Mouse (Mus musculus): Measurements from ENCODE around the gene Syt5.

Syt5 gene

GRCm38 (mm10) chr7:4509863-4510608, 37.3 kb downstream of the Syt5 start:
- POLR2A ChIA-PET: interaction anchor here in 3 of 4 experiments (0.5 to 4.2 kb wide), 43 partner anchors 8 to 865 kb away, joined by 3 to 42 read pairs (median 4); partner anchors contain the start of genes Ppp1r12c (in 3 of the 3), Tnni3 (in 3 of the 3), Cox6b2 (in 2 of the 3) and Dnaaf3 (in 2 of the 3)
- CTCF ChIA-PET: interaction anchor here (0.6 to 10.7 kb wide), 55 partner anchors 8 to 865 kb away, joined by 3 to 219 read pairs (median 4); partner anchors contain the start of genes Ppp1r12c (in 4 of the 4), Tnni3 (in 4 of the 4), Dnaaf3 (in 2 of the 4) and Cnot3 (in 1 of the 4)

- CTCF ChIA-PET: interaction anchor here (0.5 to 10.7 kb wide), 51 partner anchors 8 to 1767 kb away, joined by 3 to 219 read pairs (median 5); partner anchors contain the start of genes Tnni3 (in 4 of the 4), Tnnt1 (in 2 of the 4), Cnot3 (in 1 of the 4) and Cox6b2 (in 1 of the 4)
- POLR2A ChIA-PET: interaction anchor here in 3 of 4 experiments (0.6 to 4.2 kb wide), 28 partner anchors 8 to 864 kb away, joined by 3 to 42 read pairs (median 4); partner anchors contain the start of genes Tnni3 (in 2 of the 3), Cnot3 (in 1 of the 3), Cox6b2 (in 1 of the 3) and Dnaaf3 (in 1 of the 3)
Observed at GRCm38 (mm10) chr7:4508739-4509116, 38.6 kb downstream of the Syt5 start.

GRCm38 (mm10) chr7:4508062-4508738, 39.1 kb downstream of the Syt5 start:
- CTCF ChIA-PET: interaction anchor here (0.5 to 10.7 kb wide), 49 partner anchors 8 to 1767 kb away, joined by 3 to 219 read pairs (median 4); partner anchors contain the start of genes Tnni3 (in 3 of the 4), Tnnt1 (in 2 of the 4), Cnot3 (in 1 of the 4) and Cox6b2 (in 1 of the 4)

GRCm38 (mm10) chr7:4507220-4507619, 40.1 kb downstream of the Syt5 start:
- CTCF ChIA-PET: interaction anchor here in 2 of 4 experiments (1.9 to 10.7 kb wide), 4 partner anchors 9 to 17 kb away, joined by 7 to 219 read pairs (median 16); partner anchors contain the start of genes Tnnt1 (in 2 of the 2) and Tnni3 (in 1 of the 2)
- POLR2A ChIA-PET: interaction anchor here in 3 of 4 experiments (0.6 to 4.2 kb wide), 7 partner anchors 9 to 800 kb away, joined by 3 to 42 read pairs (median 5); partner anchors contain the start of genes Dnaaf3 (in 1 of the 3), Tnni3 (in 1 of the 3), Tnnt1 (in 1 of the 3) and Ube2s (in 1 of the 3)

More at GRCm38 (mm10) chr7:4508062-4508738, 39.1 kb downstream of the Syt5 start:
- POLR2A ChIA-PET: interaction anchor here in 3 of 4 experiments (0.6 to 4.2 kb wide), 24 partner anchors 8 to 846 kb away, joined by 3 to 42 read pairs (median 4); partner anchors contain the start of genes Tnni3 (in 2 of the 3), Tnnt1 (in 2 of the 3), Ube2s (in 2 of the 3) and Cox6b2 (in 1 of the 3)

- ChIA-PET CTCF (interaction anchor here in 1 of 4 experiments (0.7 to 1.6 kb wide), 2 partner anchors 9 to 15 kb away, joined by 3 read pairs; no protein-coding TSS in a partner anchor), POLR2A (interaction anchor here in 3 of 4 experiments (0.7 to 1.4 kb wide), 4 partner anchors 11 to 813 kb away, joined by 3 to 9 read pairs (median 7); partner anchors contain the start of genes Fiz1 (in 1 of the 3) and Zfp524 (in 1 of the 3))
Observed at GRCm38 (mm10) chr7:4504646-4505435, 42.5 kb downstream of the Syt5 start.

- ChIA-PET CTCF (interaction anchor here in 2 of 4 experiments (1.6 kb wide), 2 partner anchors 9 to 20 kb away, joined by 3 to 5 read pairs; partner anchors contain the start of gene Tnni3 (in 1 of the 2)), POLR2A (interaction anchor here in 2 of 4 experiments (0.7 to 1.6 kb wide), 5 partner anchors 9 to 291 kb away, joined by 3 to 6 read pairs (median 3); no protein-coding TSS in a partner anchor)
Observed at GRCm38 (mm10) chr7:4503858-4504257, 43.5 kb downstream of the Syt5 start.

GRCm38 (mm10) chr7:4503100-4503499, 44.2 kb downstream of the Syt5 start:
- CTCF ChIA-PET: interaction anchor here in 3 of 4 experiments (0.6 to 2.4 kb wide), 5 partner anchors 10 to 372 kb away, joined by 3 to 13 read pairs (median 5); partner anchors contain the start of gene Tnni3 (in 1 of the 3)
- POLR2A ChIA-PET: interaction anchor here (0.6 to 3.1 kb wide), 21 partner anchors 10 to 858 kb away, joined by 3 to 46 read pairs (median 7); partner anchors contain the start of genes Leng8 (in 2 of the 4), Tnni3 (in 2 of the 4), Cnot3 (in 1 of the 4) and Kmt5c (in 1 of the 4)

GRCm38 (mm10) chr7:4502421-4503090, 44.8 kb downstream of the Syt5 start:
- CTCF ChIA-PET: interaction anchor here in 3 of 4 experiments (0.6 to 2.4 kb wide), 18 partner anchors 7 to 886 kb away, joined by 3 to 21 read pairs (median 5); partner anchors contain the start of genes Tnni3 (in 2 of the 3), Ndufa3 (in 1 of the 3) and Tnnt1 (in 1 of the 3)
- POLR2A ChIA-PET: interaction anchor here (0.5 to 3.1 kb wide), 75 partner anchors 7 to 1264 kb away, joined by 3 to 46 read pairs (median 5); partner anchors contain the start of genes Leng8 (in 3 of the 4), Tnni3 (in 3 of the 4), Cox6b2 (in 2 of the 4) and Dnaaf3 (in 2 of the 4)

- ChIA-PET POLR2A (interaction anchor here (0.6 to 3.1 kb wide), 85 partner anchors 8 to 1263 kb away, joined by 3 to 46 read pairs (median 5); partner anchors contain the start of genes Leng8 (in 3 of the 4), Rpl28 (in 3 of the 4), Tnni3 (in 3 of the 4) and Ube2s (in 3 of the 4)), CTCF (interaction anchor here (0.5 to 2.4 kb wide), 28 partner anchors 8 to 885 kb away, joined by 3 to 21 read pairs (median 4); partner anchors contain the start of genes Tnni3 (in 2 of the 4), Ndufa3 (in 1 of the 4) and Tnnt1 (in 1 of the 4))
Observed at GRCm38 (mm10) chr7:4501558-4502397, 45.6 kb downstream of the Syt5 start, which contains the start of gene Ppp1r12c. Ppp1r12c (minus strand) TSS chr7:4501680.

GRCm38 (mm10) chr7:4500892-4501471, 46.4 kb downstream of the Syt5 start:
- ChIA-PET POLR2A (interaction anchor here (0.7 to 3.1 kb wide), 59 partner anchors 7 to 922 kb away, joined by 3 to 46 read pairs (median 5); partner anchors contain the start of genes Ube2s (in 3 of the 4), Dnaaf3 (in 2 of the 4), Leng8 (in 2 of the 4) and Mboat7 (in 2 of the 4)), CTCF (interaction anchor here (0.5 to 2.4 kb wide), 18 partner anchors 8 to 884 kb away, joined by 3 to 21 read pairs (median 6); partner anchors contain the start of genes Ndufa3 (in 1 of the 4) and Tnni3 (in 1 of the 4))

- ChIA-PET CTCF (interaction anchor here in 2 of 4 experiments (1.4 to 1.9 kb wide), 2 partner anchors 10 to 14 kb away, joined by 7 to 12 read pairs; no protein-coding TSS in a partner anchor), POLR2A (interaction anchor here in 2 of 4 experiments (0.8 to 1.5 kb wide), 15 partner anchors 8 to 375 kb away, joined by 3 to 6 read pairs (median 4); partner anchors contain the start of genes Tnnt1 (in 1 of the 2) and Ube2s (in 1 of the 2))
Observed at GRCm38 (mm10) chr7:4499034-4499433, 48.3 kb downstream of the Syt5 start.

GRCm38 (mm10) chr7:4498251-4498650, 49.1 kb downstream of the Syt5 start:
- ChIA-PET POLR2A (interaction anchor here in 2 of 4 experiments (0.6 to 1.5 kb wide), 12 partner anchors 8 to 1127 kb away, joined by 3 to 6 read pairs (median 4); partner anchors contain the start of genes Tnnt1 (in 1 of the 2) and Ube2s (in 1 of the 2)), CTCF (interaction anchor here in 2 of 4 experiments (1.4 to 1.9 kb wide), 2 partner anchors 11 to 15 kb away, joined by 7 to 12 read pairs; no protein-coding TSS in a partner anchor)

- ChIA-PET POLR2A (interaction anchor here in 1 of 4 experiments (0.6 to 1.5 kb wide), 4 partner anchors 16 to 349 kb away, joined by 3 to 5 read pairs (median 4); no protein-coding TSS in a partner anchor), CTCF (interaction anchor here in 2 of 4 experiments (1.6 to 4.4 kb wide), 2 partner anchors 12 to 19 kb away, joined by 3 to 23 read pairs; no protein-coding TSS in a partner anchor)
Observed at GRCm38 (mm10) chr7:4497271-4497903, 50.0 kb downstream of the Syt5 start.

Data from embryonic stem cell, embryonic (primary cell).